Mouse (Mus musculus): ENCODE data around the gene Gm20547.
"Not testable (repeated sequence)": the region's sequence is repeated elsewhere in the genome, so short reads cannot be mapped to it uniquely, and the experiment has no call there.

Gene Gm20547

GRCm38 (mm10) chr17:34853511-34853910 is 28.3 kb downstream of the Gm20547 start:
- no peak for DNase-seq (ENCODE audit: low spot score in 2 of 2)

- no peak for DNase-seq (ENCODE audit: low spot score in 2 of 2)
These were observed 31.2 kb downstream of the Gm20547 start for GRCm38 (mm10) chr17:34850517-34851125.

GRCm38 (mm10) chr17:34849722-34850516 is 31.9 kb downstream of the Gm20547 start, which contains the start of the genes Skiv2l and Nelfe:
TSS of gene Skiv2l (minus strand) at chr17:34850210.
TSS of gene Nelfe (plus strand) at chr17:34850391.
- peak; percentile 97 to 98 for DNase-seq (ENCODE audit: low spot score in 2 of 2)

- DNase-seq (ENCODE audit: low spot score in 2 of 2) = no peak
These were observed 34.2 kb downstream of the Gm20547 start for GRCm38 (mm10) chr17:34847615-34848014.

- no peak for DNase-seq (ENCODE audit: low spot score in 2 of 2)
These were observed 34.6 kb downstream of the Gm20547 start for GRCm38 (mm10) chr17:34847192-34847591.

GRCm38 (mm10) chr17:34844884-34845283 is 37.0 kb downstream of the Gm20547 start:
- DNase-seq (ENCODE audit: low spot score in 2 of 2) = no peak

GRCm38 (mm10) chr17:34840736-34841307 is 41.0 kb downstream of the Gm20547 start:
- DNase-seq (ENCODE audit: low spot score in 2 of 2) = no peak

- no peak for DNase-seq (ENCODE audit: low spot score in 2 of 2)
These were observed 43.1 kb downstream of the Gm20547 start for GRCm38 (mm10) chr17:34838785-34839184.

- no peak for DNase-seq (ENCODE audit: low spot score in 2 of 2)
These were observed 44.1 kb downstream of the Gm20547 start for GRCm38 (mm10) chr17:34837464-34838324.

- DNase-seq (ENCODE audit: low spot score in 2 of 2) = peak; percentile 99
These were observed 45.0 kb downstream of the Gm20547 start, which contains the start of the genes Stk19 and Dxo for GRCm38 (mm10) chr17:34836856-34837221. TSS of gene Stk19 (minus strand) at chr17:34836945. TSS of gene Dxo (plus strand) at chr17:34837019.

- no peak for DNase-seq (ENCODE audit: low spot score in 2 of 2)
These were observed 45.5 kb downstream of the Gm20547 start for GRCm38 (mm10) chr17:34836155-34836855.

- DNase-seq (ENCODE audit: low spot score in 2 of 2) = not testable (repeated sequence)
These were observed 51.1 kb downstream of the Gm20547 start for GRCm38 (mm10) chr17:34830776-34831175.

GRCm38 (mm10) chr17:34814818-34815370 is 66.9 kb downstream of the Gm20547 start:
- DNase-seq (ENCODE audit: low spot score in 2 of 2) = no peak

- peak; percentile 28 to 30 for DNase-seq (ENCODE audit: low spot score in 2 of 2)
These were observed 68.1 kb downstream of the Gm20547 start for GRCm38 (mm10) chr17:34813747-34814146.

GRCm38 (mm10) chr17:34811275-34811674 is 70.6 kb downstream of the Gm20547 start:
- DNase-seq (ENCODE audit: low spot score in 2 of 2) = no peak

- not testable (repeated sequence) for DNase-seq (ENCODE audit: low spot score in 2 of 2)
These were observed 71.0 kb downstream of the Gm20547 start for GRCm38 (mm10) chr17:34810811-34811210.

GRCm38 (mm10) chr17:34810411-34810810 is 71.4 kb downstream of the Gm20547 start:
- not testable (repeated sequence) for DNase-seq (ENCODE audit: low spot score in 2 of 2)

- no peak for DNase-seq (ENCODE audit: low spot score in 2 of 2)
These were observed 73.1 kb downstream of the Gm20547 start for GRCm38 (mm10) chr17:34808599-34809205.

- no peak for DNase-seq (ENCODE audit: low spot score in 2 of 2)
These were observed 74.7 kb downstream of the Gm20547 start for GRCm38 (mm10) chr17:34807176-34807575.

Measured in right cerebral cortex, adult 2 months (tissue).